Mouse (Mus musculus): Measurements from ENCODE around the gene Crtap. TPM values are rescaled to one million over a fixed set of nuclear protein-coding genes. Genes with fewer than 3 reads are reported as not detected.

Gene Crtap
- total and polyA plus RNA-seq, 3 experiments: 28.5 to 67.7 (median 31.2) TPM

DNA sequence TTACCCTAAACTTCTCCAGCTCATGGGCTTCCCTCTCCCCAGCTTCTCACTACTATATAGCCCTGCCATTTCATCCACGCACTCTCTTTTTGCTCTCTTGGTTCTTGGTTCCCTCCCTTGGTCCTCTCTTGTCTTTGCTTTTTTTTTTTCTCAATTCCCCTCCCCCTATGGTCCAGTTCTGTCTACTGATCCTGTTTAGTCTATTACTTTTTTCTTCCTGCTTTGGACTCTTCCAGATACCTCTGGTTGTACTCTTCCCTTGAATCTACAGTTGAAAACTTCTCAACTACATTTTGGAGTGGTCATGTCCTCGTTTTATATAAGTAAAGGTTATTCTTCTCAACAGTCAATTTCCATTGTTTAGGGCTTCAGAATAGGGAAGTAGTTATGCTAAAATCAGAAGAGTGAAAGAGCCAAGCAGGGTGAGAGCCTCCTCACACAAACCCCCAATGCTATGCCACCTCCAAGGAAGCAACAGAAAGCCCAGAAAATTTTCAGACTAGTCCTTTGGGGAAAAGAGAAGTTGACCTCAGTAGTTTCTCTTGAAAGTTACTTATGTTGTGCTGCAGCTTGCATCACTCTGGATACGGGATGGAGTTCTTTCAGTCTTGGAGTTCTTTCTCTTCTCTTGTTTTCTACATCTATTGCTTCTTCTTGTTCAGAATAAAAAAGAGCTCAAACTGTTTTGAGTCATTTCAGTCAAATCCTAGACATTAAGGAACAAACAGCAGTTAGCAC, 64.3 kb downstream of the Crtap start:
- Histone ChIP-seq H3K36me3 (ENCODE audit: control insufficient read depth, insufficient read depth, low read length) (no peaks in the 10 kb centered on the region), H3K9ac (ENCODE audit: low read depth, low read length) (no peak overlapping the region), H3K27me3 (ENCODE audit: control insufficient read depth, insufficient read depth, low read length) (no peaks in the 10 kb centered on the region), H3K27ac (no peak overlapping the region), H3K79me2 (replicated peaks; ENCODE audit: control insufficient read depth, insufficient read depth, low read length) (no peaks in the 10 kb centered on the region), H3K4me3 (no peak overlapping the region), H3K4me1 (ENCODE audit: control insufficient read depth, insufficient read depth, low read length) (no peaks in the 10 kb centered on the region)
- WGBS: 54% methylated on average over 3 of the region's 3 CpGs
- no peak for DNase-seq
- intact Hi-C loops (cut with DNase I): no loop called here
- TF ChIP-seq CTCF (IDR thresholded peaks at IDR 0.05): no peak
- TF ChIP-seq POLR2A (IDR thresholded peaks at IDR 0.05; ENCODE audit: insufficient read depth, low read depth, low read length): no peak
- no peak for TF ChIP-seq EP300 (IDR thresholded peaks at IDR 0.05; ENCODE audit: insufficient read depth, low read depth, low read length)

Other genes with a start within 250 kb of the Crtap start
- gene Bcl2a1c, start 60.5 kb downstream of the Crtap start, total RNA-seq (2021): not detected
- not detected in 2 replicates for gene Bcl2a1c, start 60.5 kb downstream of the Crtap start, polyA plus RNA-seq (2012; rRNA removed)
- 10 to 100 TPM; 12.2 to 14.8 TPM for gene Glb1, start 10.4 kb upstream of the Crtap start, total RNA-seq (2021)
- gene Glb1, start 10.4 kb upstream of the Crtap start, polyA plus RNA-seq (2012; rRNA removed): 20.8 and 27.1 TPM in 2 replicates
- gene Tmppe, start 10.4 kb upstream of the Crtap start, total RNA-seq (2021): 1 to 10 TPM; 3.7 to 3.9 TPM
- 2.7 and 4.9 TPM in 2 replicates for gene Tmppe, start 10.4 kb upstream of the Crtap start, polyA plus RNA-seq (2012; rRNA removed)
- gene Ccr4, start 114.2 kb upstream of the Crtap start, total RNA-seq (2021): not detected
- gene Ccr4, start 114.2 kb upstream of the Crtap start, polyA plus RNA-seq (2012; rRNA removed): not detected in 2 replicates
- not detected for gene C130032M10Rik, start 125.0 kb upstream of the Crtap start, total RNA-seq (2021)
- gene C130032M10Rik, start 125.0 kb upstream of the Crtap start, polyA plus RNA-seq (2012; rRNA removed): not detected in 2 replicates
- not detected for gene Trim71, start 173.7 kb upstream of the Crtap start, total RNA-seq (2021)
- not detected in 2 replicates for gene Trim71, start 173.7 kb upstream of the Crtap start, polyA plus RNA-seq (2012; rRNA removed)
- 10 to 100 TPM; 22.5 to 23.5 TPM for gene Cnot10, start 249.5 kb upstream of the Crtap start, total RNA-seq (2021)
- gene Cnot10, start 249.5 kb upstream of the Crtap start, polyA plus RNA-seq (2012; rRNA removed): 16.8 and 26.2 TPM in 2 replicates